Mouse (Mus musculus): ENCODE data around the gene Rrp8. TPM values are rescaled to one million over a fixed set of nuclear protein-coding genes. Genes with fewer than 3 reads are reported as not detected.

Gene Rrp8
- polyA plus RNA-seq, 1 experiment from 2014 or later: 44.0 TPM

DNA sequence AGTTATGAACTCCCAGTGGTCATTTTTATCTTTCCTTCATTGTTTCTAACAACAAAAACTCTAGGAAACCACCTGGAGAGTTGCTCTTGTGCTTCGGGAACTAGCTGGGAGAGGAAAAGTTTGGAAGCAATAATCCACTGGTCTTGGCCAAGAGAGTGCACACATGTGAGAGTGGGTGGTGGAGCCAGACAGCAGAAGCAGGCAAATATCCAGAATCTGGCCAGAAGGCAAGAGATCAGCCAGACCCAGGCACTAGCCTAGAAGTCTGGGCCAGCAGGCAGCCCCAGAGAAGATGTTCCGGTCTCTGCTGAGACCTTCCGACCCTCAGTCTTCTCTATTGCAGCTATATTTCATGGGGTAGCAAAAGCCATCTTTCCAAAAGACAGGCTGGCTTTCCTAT lies 32.8 kb upstream of the Rrp8 start:
- ATAC-seq (ENCODE audit: low FRiP score, low read depth): no peak
- Histone ChIP-seq H3K4me2 (replicated peaks) (no peak overlapping the region), H3K9me3 (no peaks in the 10 kb centered on the region), H3K4me1 (peaks cover 46% of the 10 kb centered on the region), H3K36me3 (peaks cover 89% of the 10 kb centered on the region), H3K4me3 (no peak overlapping the region), H3K9ac (no peak overlapping the region), H3K27me3 (no peaks in the 10 kb centered on the region), H3K27ac (no peak overlapping the region)
- 84% methylated on average over 3 of the region's 3 CpGs for WGBS

DNA sequence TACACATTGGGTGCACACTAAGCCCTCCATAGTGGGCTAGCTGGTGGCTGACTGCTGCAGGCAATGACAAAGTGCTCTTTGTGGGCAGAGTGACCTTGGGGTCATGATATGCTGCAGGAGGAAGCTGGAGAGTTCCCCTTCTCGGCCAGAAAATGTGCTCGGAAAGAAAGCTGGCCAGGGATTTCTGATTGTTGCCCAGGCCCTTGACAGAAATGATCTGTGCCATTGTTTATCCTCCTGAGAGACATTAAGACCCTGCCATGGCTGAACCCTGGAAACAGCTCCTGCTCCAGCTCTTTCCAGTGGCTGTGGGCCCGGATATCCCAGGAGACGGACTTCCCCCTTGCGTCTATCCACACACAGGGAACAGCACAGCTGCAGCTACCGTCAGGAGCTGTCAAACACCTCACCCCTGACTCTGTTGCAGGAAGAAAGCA lies 30.6 kb upstream of the Rrp8 start:
- Histone ChIP-seq H3K4me3 (no peak overlapping the region), H3K4me1 (peaks cover 31% of the 10 kb centered on the region), H3K9ac (no peak overlapping the region), H3K9me3 (no peaks in the 10 kb centered on the region), H3K27me3 (0 out of 2 replicates have a peak, but pooled peaks cover 3% of the 10 kb centered on the region), H3K27ac (peak overlapping the region; percentile 48; the same call in 1 of the 2 replicates), H3K4me2 (replicated peaks) (peak overlapping the region; percentile 27; the same call in 1 of the 2 replicates), H3K36me3 (peaks cover 97% of the 10 kb centered on the region)
- peak; percentile 55 for ATAC-seq (ENCODE audit: low FRiP score, low read depth)
- 30% methylated on average over 6 of the region's 6 CpGs for WGBS

DNA sequence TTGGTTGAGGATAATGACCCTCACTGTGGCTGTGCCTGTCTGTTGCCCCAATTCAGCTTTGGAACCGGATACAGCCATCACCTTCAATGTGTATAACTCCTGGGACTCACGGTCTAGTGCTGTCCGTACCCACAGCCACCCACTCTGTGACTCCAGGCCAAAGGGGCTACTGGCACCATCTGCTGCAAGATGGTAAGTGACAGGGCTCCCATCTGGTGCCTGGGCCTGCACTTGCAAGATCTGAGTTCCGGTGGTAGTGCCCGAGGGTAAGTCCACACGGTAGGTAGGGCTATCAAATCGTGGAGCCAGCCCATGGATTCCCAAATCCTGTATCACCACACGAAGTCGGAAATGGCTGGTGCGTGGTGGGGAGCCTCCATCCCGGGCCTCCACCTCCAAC lies 27.1 kb upstream of the Rrp8 start:
- Histone ChIP-seq H3K4me3 (no peak overlapping the region), H3K36me3 (peaks cover 87% of the 10 kb centered on the region), H3K9me3 (no peaks in the 10 kb centered on the region), H3K27me3 (0 out of 2 replicates have a peak, but pooled peaks cover 3% of the 10 kb centered on the region), H3K27ac (no peak overlapping the region), H3K4me1 (peaks cover 18% of the 10 kb centered on the region), H3K9ac (no peak overlapping the region), H3K4me2 (replicated peaks) (no peak overlapping the region)
- no peak for ATAC-seq (ENCODE audit: low FRiP score, low read depth)
- 88% methylated on average over 11 of the region's 11 CpGs for WGBS

DNA sequence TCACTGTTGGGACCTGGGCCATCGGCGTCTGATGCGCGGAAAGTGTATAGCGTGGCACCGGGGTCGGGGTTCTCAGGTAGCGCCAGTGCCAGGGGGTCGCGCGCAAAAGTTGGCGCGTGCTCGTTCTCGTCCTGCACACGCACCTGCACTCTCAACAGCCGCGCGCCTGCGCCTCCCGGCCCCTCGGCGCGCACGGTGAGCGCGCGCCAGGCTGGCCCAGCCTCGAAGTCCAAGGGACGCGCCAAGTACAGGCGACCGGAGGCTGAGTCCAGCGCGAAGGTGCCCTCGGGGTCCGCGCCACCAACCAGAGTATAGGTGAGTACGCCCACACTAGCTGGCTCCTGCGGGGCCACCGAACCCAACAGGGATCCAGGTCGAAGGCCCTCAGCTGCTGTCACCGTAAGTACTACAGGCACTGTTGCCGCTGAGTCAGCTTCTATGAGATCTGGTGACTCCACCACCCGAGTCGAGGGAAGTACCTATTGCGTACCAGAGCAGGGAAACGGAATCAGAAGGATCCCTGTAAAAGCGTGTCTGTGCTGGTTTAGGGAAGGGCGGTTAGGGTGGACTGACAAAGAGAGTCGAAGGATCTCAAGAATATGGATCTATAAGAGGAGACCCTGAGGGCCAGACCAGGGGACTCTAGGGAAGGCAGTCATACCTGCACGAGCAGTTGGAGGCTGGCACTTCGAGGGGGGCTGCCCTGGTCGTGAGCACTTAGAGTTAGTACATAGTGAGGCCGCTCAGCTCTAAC lies 25.5 kb upstream of the Rrp8 start:
- 42% methylated on average over 55 of the region's 55 CpGs for WGBS

DNA sequence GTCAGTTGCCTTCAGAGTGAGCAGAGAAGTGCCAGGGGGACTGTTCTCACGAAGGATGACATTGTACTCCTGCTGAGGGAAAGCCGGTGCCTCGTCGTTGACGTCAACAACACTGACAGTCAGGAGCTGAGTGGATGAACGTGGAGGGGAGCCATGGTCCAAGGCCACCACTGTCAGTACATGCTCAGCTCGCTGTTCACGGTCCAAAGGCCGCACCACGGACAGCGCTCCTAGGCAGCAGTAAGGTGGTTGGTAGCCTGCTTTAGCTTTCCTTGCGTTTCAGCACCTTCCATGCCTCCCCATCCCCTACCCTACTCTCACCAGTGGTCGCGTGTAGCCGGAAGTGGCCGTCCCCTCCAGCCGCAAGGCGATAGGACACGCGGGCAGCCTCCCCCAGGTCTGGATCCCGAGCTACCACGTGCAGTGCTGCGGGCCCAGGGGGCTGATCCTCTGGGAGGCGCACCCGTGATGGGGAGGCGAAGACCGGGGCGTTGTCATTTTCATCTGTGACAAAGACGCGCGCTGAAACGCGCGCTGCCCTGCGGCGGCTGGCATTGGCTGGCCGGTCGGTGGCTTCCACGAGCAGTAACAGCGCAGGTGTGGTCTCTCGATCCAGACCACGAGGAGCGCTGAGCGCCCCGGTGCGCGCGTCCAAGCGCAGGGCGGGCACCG lies 24.8 kb upstream of the Rrp8 start:
- H3K4me1 ChIP-seq: no peaks in the 10 kb centered on the region
- H3K4me2 ChIP-seq (replicated peaks): peak overlapping the region; percentile 36
- H3K27ac ChIP-seq: no peak overlapping the region
- peak; percentile 22; the same call in 1 of the 2 replicates for ATAC-seq (ENCODE audit: low FRiP score, low read depth)
- H3K36me3 ChIP-seq: peaks cover 89% of the 10 kb centered on the region
- H3K9me3 ChIP-seq: no peaks in the 10 kb centered on the region
- no peak overlapping the region for H3K9ac ChIP-seq
- WGBS: 30% methylated on average over 51 of the region's 51 CpGs
- H3K27me3 ChIP-seq: 0 out of 2 replicates have a peak, but pooled peaks cover 3% of the 10 kb centered on the region
- H3K4me3 ChIP-seq: peak overlapping the region; percentile 5; the same call in 1 of the 2 replicates

More for the DNA sequence above, 25.5 kb upstream of the Rrp8 start:
- peaks cover 88% of the 10 kb centered on the region for H3K36me3 ChIP-seq
- no peak overlapping the region for H3K9ac ChIP-seq
- ATAC-seq (ENCODE audit: low FRiP score, low read depth): no peak; the same call in 1 of the 2 replicates
- peaks cover 2% of the 10 kb centered on the region; the same call in 1 of the 2 replicates for H3K4me1 ChIP-seq
- H3K27ac ChIP-seq: no peak overlapping the region
- H3K9me3 ChIP-seq: no peaks in the 10 kb centered on the region
- peak overlapping the region; percentile 36 for H3K4me2 ChIP-seq (replicated peaks)
- H3K27me3 ChIP-seq: 0 out of 2 replicates have a peak, but pooled peaks cover 3% of the 10 kb centered on the region
- H3K4me3 ChIP-seq: peak overlapping the region; percentile 5; the same call in 1 of the 2 replicates

DNA sequence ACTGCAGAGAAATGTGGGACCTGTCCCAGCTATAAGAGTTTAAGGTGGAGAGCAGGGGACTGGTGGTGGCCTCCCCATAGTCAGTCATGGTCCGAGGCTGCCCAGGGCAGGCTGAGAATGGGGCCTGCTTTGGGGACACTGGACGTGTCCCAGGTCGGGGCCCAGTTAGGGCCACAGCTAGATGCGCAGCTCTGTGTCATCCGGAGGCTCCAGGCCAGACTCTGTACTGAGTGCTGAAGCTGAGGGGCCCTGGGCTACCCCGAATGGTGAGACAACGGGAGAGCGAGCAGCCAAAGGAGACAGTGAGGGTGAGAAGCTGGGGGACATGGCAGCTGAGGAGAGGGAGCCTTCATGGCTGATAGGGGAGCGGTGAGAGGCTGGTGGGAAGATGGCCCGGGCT lies 16.1 kb upstream of the Rrp8 start:
- H3K4me2 ChIP-seq (replicated peaks): no peak overlapping the region
- H3K9ac ChIP-seq: 0 out of 2 replicates have a peak overlapping the region, but pooled peaks have one; percentile 8
- H3K4me3 ChIP-seq: no peak overlapping the region
- H3K36me3 ChIP-seq: peaks cover 68% of the 10 kb centered on the region
- no peak overlapping the region for H3K27ac ChIP-seq
- H3K27me3 ChIP-seq: no peaks in the 10 kb centered on the region
- H3K9me3 ChIP-seq: no peaks in the 10 kb centered on the region
- 91% methylated on average over 10 of the region's 10 CpGs for whole genome bisulfite sequencing
- ATAC-seq (ENCODE audit: low FRiP score, low read depth): no peak
- H3K4me1 ChIP-seq: peaks cover 5% of the 10 kb centered on the region

DNA sequence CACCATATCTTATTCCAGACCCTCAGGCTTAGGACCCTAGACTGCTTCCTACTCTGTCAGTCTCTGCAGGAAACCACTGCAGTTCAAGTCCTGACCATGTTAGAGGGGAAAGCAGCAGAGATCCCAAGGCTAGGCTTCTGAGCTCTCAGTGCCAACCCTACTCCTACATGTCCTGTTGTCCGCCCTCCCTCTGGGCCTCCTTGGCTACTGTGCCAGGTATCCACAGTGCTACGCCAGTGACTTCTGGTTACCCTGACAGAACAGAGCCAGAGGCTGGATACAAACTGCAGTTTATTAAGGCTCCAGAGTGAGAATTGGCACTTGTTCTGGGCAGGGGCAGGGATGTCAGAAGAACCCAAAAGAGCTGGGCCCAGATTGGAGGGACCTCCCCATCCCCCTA lies 15.5 kb upstream of the Rrp8 start:
- Histone ChIP-seq H3K9ac (no peak overlapping the region), H3K36me3 (peaks cover 67% of the 10 kb centered on the region), H3K27ac (0 out of 2 replicates have a peak overlapping the region, but pooled peaks have one; percentile 1), H3K4me3 (no peak overlapping the region), H3K27me3 (no peaks in the 10 kb centered on the region), H3K4me1 (peaks cover 5% of the 10 kb centered on the region), H3K4me2 (replicated peaks) (no peak overlapping the region), H3K9me3 (no peaks in the 10 kb centered on the region)
- ATAC-seq (ENCODE audit: low FRiP score, low read depth): no peak
- WGBS: 100% methylated on average over 2 of the region's 2 CpGs

DNA sequence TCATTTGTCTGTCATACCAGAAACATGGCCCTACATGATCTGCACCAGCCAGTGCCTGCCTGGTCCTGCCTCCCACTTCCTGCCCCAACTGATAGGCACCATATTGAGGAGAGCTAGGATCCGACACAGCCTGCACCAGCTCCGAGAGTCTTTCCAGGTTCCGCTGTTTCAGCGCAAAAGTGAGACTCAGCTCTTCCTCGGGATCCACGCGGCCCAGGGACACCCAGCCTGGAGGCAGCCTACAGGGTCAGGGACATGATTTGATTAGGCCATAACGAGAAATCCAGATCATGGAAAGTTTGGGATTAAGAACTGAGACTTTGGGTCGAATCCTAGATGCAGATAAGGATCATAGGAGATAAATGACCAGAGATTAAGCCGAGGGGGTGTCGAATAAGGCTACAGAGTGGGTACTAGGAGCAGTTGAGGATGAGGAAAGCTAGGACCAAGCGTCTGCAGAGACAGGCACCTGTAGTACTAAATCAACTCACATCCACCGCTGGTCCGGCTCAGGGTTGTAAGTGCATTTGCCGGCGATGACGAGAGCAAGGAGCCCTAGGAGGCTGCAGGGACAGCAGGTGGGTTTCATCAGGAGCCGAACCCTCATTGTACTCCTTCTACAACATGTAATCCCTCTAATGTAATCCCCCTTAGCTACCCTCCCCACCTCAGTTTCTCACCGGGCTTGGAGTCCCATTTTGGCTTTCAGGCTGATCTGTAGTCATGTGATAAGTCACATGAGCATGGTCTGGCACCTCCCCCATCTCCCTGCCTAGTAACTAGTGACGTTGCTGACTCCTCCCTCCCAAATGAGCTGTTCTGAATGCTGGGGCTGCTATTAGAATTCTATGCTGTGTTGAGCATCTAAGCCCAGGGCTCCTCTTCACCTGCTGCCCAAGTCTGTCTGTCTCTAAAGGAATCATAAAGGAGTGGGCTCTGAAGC lies 14.6 kb upstream of the Rrp8 start, which contains the start of gene Tpp1:
Tpp1 (minus strand) TSS at position 745 of the 943 bp plus-strand sequence.
- H3K27ac ChIP-seq: 0 out of 2 replicates have a peak within 1 kb of the TSS, but pooled peaks have one; percentile 12
- peak; percentile 92 for ATAC-seq (ENCODE audit: low FRiP score, low read depth)
- H3K4me2 ChIP-seq (replicated peaks): peak within 1 kb of the TSS; percentile 77
- H3K4me3 ChIP-seq: peak within 1 kb of the TSS; percentile 59
- H3K4me1 ChIP-seq: peaks cover 5% of the 10 kb centered on the region
- H3K36me3 ChIP-seq: peaks cover 63% of the 10 kb centered on the region
- no peaks in the 10 kb centered on the region for H3K9me3 ChIP-seq
- WGBS: 23% methylated on average over 20 of the region's 20 CpGs
- H3K27me3 ChIP-seq: no peaks in the 10 kb centered on the region
- H3K9ac ChIP-seq: peak within 1 kb of the TSS; percentile 72

DNA sequence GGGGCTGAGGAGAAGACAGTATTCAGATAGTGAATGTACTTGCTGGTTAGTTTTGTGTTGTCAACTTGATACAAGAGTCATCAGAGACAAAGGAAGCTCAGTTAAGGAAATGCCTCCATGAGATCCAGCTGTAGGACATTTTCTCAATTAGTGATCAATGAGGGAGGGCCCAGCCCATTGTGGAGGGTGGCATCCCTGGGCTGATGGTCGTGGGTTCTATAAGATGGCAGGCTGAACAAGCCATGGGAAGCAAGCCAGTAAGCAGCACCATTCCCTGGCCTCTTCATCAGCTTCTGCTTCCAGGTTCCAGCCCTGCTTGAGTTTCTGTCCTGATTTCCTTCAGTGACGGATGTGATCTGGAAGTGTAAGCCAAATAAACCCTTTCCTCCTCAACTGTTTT lies 10.6 kb upstream of the Rrp8 start:
- Histone ChIP-seq H3K27me3 (no peaks in the 10 kb centered on the region), H3K4me3 (no peak overlapping the region), H3K9ac (no peak overlapping the region), H3K4me1 (peaks cover 18% of the 10 kb centered on the region), H3K4me2 (replicated peaks) (no peak overlapping the region), H3K36me3 (peaks cover 34% of the 10 kb centered on the region), H3K27ac (no peak overlapping the region), H3K9me3 (no peaks in the 10 kb centered on the region)
- ATAC-seq (ENCODE audit: low FRiP score, low read depth): no peak
- 76% methylated on average over 2 of the region's 2 CpGs for WGBS

DNA sequence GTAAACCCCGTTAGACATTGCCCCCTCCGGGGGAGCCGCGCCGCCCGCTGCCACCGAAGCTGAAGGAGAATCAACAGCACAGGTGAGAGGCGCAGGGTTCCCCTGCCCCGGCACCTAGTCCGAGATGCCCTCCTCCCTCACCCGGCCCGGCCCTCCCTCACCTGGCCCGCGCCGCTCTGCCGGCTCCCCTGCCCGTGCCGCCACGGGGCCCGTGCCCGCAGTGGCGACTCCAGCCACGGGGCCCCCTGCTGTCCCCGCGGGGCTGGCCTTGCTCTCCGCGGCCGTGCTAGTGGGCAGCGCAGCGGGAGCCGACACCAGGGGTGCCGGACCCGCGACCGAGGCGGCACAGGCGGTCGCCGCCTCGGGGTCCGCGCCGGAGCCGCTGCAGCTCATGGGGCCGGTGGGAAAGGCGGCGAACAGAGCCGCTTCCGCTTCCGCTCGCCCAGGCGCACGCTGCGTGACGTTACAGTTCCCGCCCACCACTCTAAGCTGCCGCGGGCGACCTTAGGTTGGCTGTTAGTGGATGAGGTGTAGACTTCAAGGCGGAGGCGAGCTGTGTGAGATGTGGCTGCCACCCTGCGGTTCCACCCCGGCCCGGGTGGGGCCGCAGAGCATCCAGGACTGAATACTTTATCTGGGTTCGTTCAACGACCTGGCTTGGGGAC lies 6.9 kb upstream of the Rrp8 start, which contains the start of gene Taf10:
Taf10 (minus strand) TSS at position 436 of the 665 bp plus-strand sequence.
- under 1% methylated on average over 67 of the region's 67 CpGs for WGBS
- peak; percentile 96 for ATAC-seq (ENCODE audit: low FRiP score, low read depth)
- H3K4me2 ChIP-seq (replicated peaks): peak within 1 kb of the TSS; percentile 86

More for the DNA sequence above, 6.9 kb upstream of the Rrp8 start, which contains the start of gene Taf10:
- H3K4me1 ChIP-seq: peaks cover 19% of the 10 kb centered on the region
- no peaks in the 10 kb centered on the region for H3K27me3 ChIP-seq
- H3K9ac ChIP-seq: peak within 1 kb of the TSS; percentile 92
- no peaks in the 10 kb centered on the region for H3K9me3 ChIP-seq
- H3K4me3 ChIP-seq: peak within 1 kb of the TSS; percentile 93
- H3K36me3 ChIP-seq: peaks cover 60% of the 10 kb centered on the region
- H3K27ac ChIP-seq: peak within 1 kb of the TSS; percentile 61; the same call in 1 of the 2 replicates
